Mouse (Mus musculus): ENCODE results near the gene Gnaz.

The Gnaz gene

GRCm38 (mm10) chr10:75028743-75029142, 61.8 kb downstream of the Gnaz start:
- no peak for DNase-seq (ENCODE audit: low read depth, low spot score)

- DNase-seq (ENCODE audit: low read depth, low spot score) = no peak
These were observed 62.7 kb downstream of the Gnaz start for GRCm38 (mm10) chr10:75029677-75030076.

GRCm38 (mm10) chr10:75030234-75030633, 63.3 kb downstream of the Gnaz start:
- DNase-seq (ENCODE audit: low read depth, low spot score) = no peak

GRCm38 (mm10) chr10:75031345-75032114, 64.6 kb downstream of the Gnaz start:
- peak; percentile 49 for DNase-seq (ENCODE audit: low read depth, low spot score)

GRCm38 (mm10) chr10:75032395-75032794, 65.4 kb downstream of the Gnaz start, which contains the start of gene Rsph14:
Rsph14 (minus strand) TSS chr10:75032586.
- DNase-seq (ENCODE audit: low read depth, low spot score) = no peak

- peak; percentile 96 for DNase-seq (ENCODE audit: low read depth, low spot score)
These were observed 70.0 kb downstream of the Gnaz start, which contains the start of gene Rab36 for GRCm38 (mm10) chr10:75036883-75037379. Rab36 (plus strand) TSS chr10:75037058.

GRCm38 (mm10) chr10:75042060-75042459, 75.1 kb downstream of the Gnaz start:
- DNase-seq (ENCODE audit: low read depth, low spot score) = peak; percentile 47

GRCm38 (mm10) chr10:75044459-75044858, 77.5 kb downstream of the Gnaz start:
- DNase-seq (ENCODE audit: low read depth, low spot score) = peak; percentile 38

GRCm38 (mm10) chr10:75045831-75046230, 78.9 kb downstream of the Gnaz start:
- DNase-seq (ENCODE audit: low read depth, low spot score) = no peak

- DNase-seq (ENCODE audit: low read depth, low spot score) = no peak
These were observed 81.7 kb downstream of the Gnaz start for GRCm38 (mm10) chr10:75048711-75049110.

GRCm38 (mm10) chr10:75051364-75052074, 84.5 kb downstream of the Gnaz start:
- no peak for DNase-seq (ENCODE audit: low read depth, low spot score)

GRCm38 (mm10) chr10:75052902-75053301, 85.9 kb downstream of the Gnaz start:
- DNase-seq (ENCODE audit: low read depth, low spot score) = no peak

- no peak for DNase-seq (ENCODE audit: low read depth, low spot score)
These were observed 86.7 kb downstream of the Gnaz start for GRCm38 (mm10) chr10:75053655-75054054.

GRCm38 (mm10) chr10:75054125-75054524, 87.1 kb downstream of the Gnaz start:
- no peak for DNase-seq (ENCODE audit: low read depth, low spot score)

GRCm38 (mm10) chr10:75055672-75056071, 88.7 kb downstream of the Gnaz start:
- no peak for DNase-seq (ENCODE audit: low read depth, low spot score)

- DNase-seq (ENCODE audit: low read depth, low spot score) = no peak
These were observed 89.3 kb downstream of the Gnaz start for GRCm38 (mm10) chr10:75056255-75056654.

GRCm38 (mm10) chr10:75058336-75058735, 91.4 kb downstream of the Gnaz start:
- no peak for DNase-seq (ENCODE audit: low read depth, low spot score)

- DNase-seq (ENCODE audit: low read depth, low spot score) = peak; percentile 32
These were observed 91.9 kb downstream of the Gnaz start for GRCm38 (mm10) chr10:75058761-75059395.

GRCm38 (mm10) chr10:75059396-75059795, 92.4 kb downstream of the Gnaz start:
- DNase-seq (ENCODE audit: low read depth, low spot score) = peak; percentile 77

- DNase-seq (ENCODE audit: low read depth, low spot score) = peak; percentile 50
These were observed 93.4 kb downstream of the Gnaz start, which contains the start of gene Bcr for GRCm38 (mm10) chr10:75060217-75060842. Bcr (plus strand) TSS chr10:75060592.

- peak; percentile 16 for DNase-seq (ENCODE audit: low read depth, low spot score)
These were observed 93.9 kb downstream of the Gnaz start for GRCm38 (mm10) chr10:75060843-75061235.

All from ES-CJ7 (cell line).